Comparison of ENCODE assay signal across 8 mouse cellular contexts in genomic region chr12:86832551-86833182, GRCm38 (mm10). TPM values are rescaled to one million over a fixed set of nuclear protein-coding genes. Genes with fewer than 3 reads are reported as not detected.
DNase-seq lines count a peak whose midpoint lies in the region; ATAC-seq and TF ChIP-seq lines count a peak whose summit lies in the region.

No protein-coding gene starts in this region.

- peaks cover 13 to 38% of the 10 kb centered on the region in 2 experiments for H3K4me1 ChIP-seq in ES-E14 (ENCODE audit: control insufficient read depth in 2 of 2, insufficient read depth in 2 of 2, low read length in 2 of 2, poor library complexity in 1 of 2)
- peaks cover 64% of the 10 kb centered on the region for H3K4me1 ChIP-seq in heart, embryonic 12.5 days (replicated peaks)
- peaks cover 74% of the 10 kb centered on the region for H3K4me1 ChIP-seq in liver, embryonic 15.5 days (replicated peaks)

- no peaks in the 10 kb centered on the region for H3K27me3 ChIP-seq in heart, embryonic 12.5 days (replicated peaks)
- no peaks in the 10 kb centered on the region for H3K27me3 ChIP-seq in liver, embryonic 15.5 days

- in situ Hi-C loops in ES-E14 (cut with MboI; ENCODE audit: low sequenced_read_pairs in 2 of 2, unreplicated experiment in 2 of 2) = no loop called here

- H3K9ac ChIP-seq in ES-E14 (ENCODE audit: insufficient read depth, low read depth, low read length, poor library complexity, severe bottlenecking) = peak overlapping the region; percentile 8; the same call in 1 of the 2 replicates
- H3K9ac ChIP-seq in heart, embryonic 12.5 days = peak overlapping the region; percentile 70
- no peak overlapping the region for H3K9ac ChIP-seq in liver, embryonic 15.5 days

- 43% methylated on average over 11 of the region's 11 CpGs for WGBS in heart, embryonic 12.5 days
- 33% methylated on average over 11 of the region's 11 CpGs for WGBS in liver, embryonic 15.5 days (ENCODE audit: insufficient replicate concordance)

- ATAC-seq in heart, embryonic 12.5 days (ENCODE audit: insufficient number of reproducible peaks, low FRiP score) = no peak
- no peak for ATAC-seq in liver, embryonic 15.5 days (ENCODE audit: insufficient read depth)

- H3K4me2 ChIP-seq in heart, embryonic 12.5 days = peak overlapping the region; percentile 56
- peak overlapping the region; percentile 69 for H3K4me2 ChIP-seq in liver, embryonic 15.5 days

- no peaks in the 10 kb centered on the region for H3K36me3 ChIP-seq in ES-E14 (ENCODE audit: control insufficient read depth, insufficient read depth, low read length, poor library complexity, severe bottlenecking)
- H3K36me3 ChIP-seq in heart, embryonic 12.5 days = no peaks in the 10 kb centered on the region
- no peaks in the 10 kb centered on the region for H3K36me3 ChIP-seq in liver, embryonic 15.5 days (replicated peaks)

- no peak for TF ChIP-seq CTCF in gastrocnemius, adult 2 months (IDR thresholded peaks at IDR 0.05)

- peak overlapping the region; percentile 94 for H3K27ac ChIP-seq in gastrocnemius, adult 2 months
- peak overlapping the region; percentile 23; the same call in 1 of the 2 replicates for H3K27ac ChIP-seq in ES-E14 (ENCODE audit: insufficient read depth, low read depth, low read length, poor library complexity, severe bottlenecking)
- H3K27ac ChIP-seq in heart, embryonic 12.5 days (ENCODE audit: poor library complexity, severe bottlenecking) = peak overlapping the region; percentile 91
- H3K27ac ChIP-seq in liver, embryonic 15.5 days (replicated peaks) = peak overlapping the region; percentile 82

- H3K4me3 ChIP-seq in gastrocnemius, adult 2 months = peak overlapping the region; percentile 54
- 0 out of 4 replicates have a peak overlapping the region, but pooled peaks of 1 of the 2 experiments have one; percentile 44 for H3K4me3 ChIP-seq in ES-E14 (ENCODE audit: insufficient read depth in 1 of 2, low read depth in 1 of 2, low read length in 2 of 2, poor library complexity in 1 of 2, severe bottlenecking in 1 of 2)
- H3K4me3 ChIP-seq in heart, embryonic 12.5 days = no peak overlapping the region
- no peak overlapping the region for H3K4me3 ChIP-seq in liver, embryonic 15.5 days (replicated peaks)

- intact Hi-C loops in gastrocnemius, adult 2 months (cut with DNase I) = loop anchor here (2.0 kb wide), 1 partner anchor 32 kb away; no protein-coding TSS in a partner anchor

- no peak for DNase-seq in gastrocnemius, adult 2 months
- no peak for DNase-seq in gastrocnemius, adult 18-20 months (ENCODE audit: low spot score)
- no peak for DNase-seq in ES-E14 (ENCODE audit: low read depth, low spot score)
- no peak for DNase-seq in right cerebral cortex, adult 18-20 months
- DNase-seq in spleen, postnatal 14 days (ENCODE audit: low spot score in 2 of 2) = no peak
- no peak for DNase-seq in right cerebral cortex, adult 2 months (ENCODE audit: low spot score in 2 of 2)

- H3K9me3 ChIP-seq in ES-E14 (ENCODE audit: control insufficient read depth, insufficient read depth, low read depth, low read length) = no peaks in the 10 kb centered on the region
- no peaks in the 10 kb centered on the region for H3K9me3 ChIP-seq in heart, embryonic 12.5 days (replicated peaks)
- H3K9me3 ChIP-seq in liver, embryonic 15.5 days (replicated peaks) = no peaks in the 10 kb centered on the region

TF ChIP-seq in ES-E14, 5 proteins besides CTCF, POLR2A, EP300 and RAD21:
- no peak for TF ChIP-seq HCFC1 (IDR thresholded peaks at IDR 0.05; ENCODE audit: borderline replicate concordance, insufficient read depth, low read length)
- no peak for TF ChIP-seq CHD2 (IDR thresholded peaks at IDR 0.05; ENCODE audit: low read depth, low read length)
- TF ChIP-seq MAFK (IDR thresholded peaks at IDR 0.05; ENCODE audit: insufficient read depth, low read depth, low read length) = no peak
- no peak for TF ChIP-seq ZC3H11A (IDR thresholded peaks at IDR 0.05; ENCODE audit: borderline replicate concordance, low read depth, low read length)
- TF ChIP-seq ZNF384 (IDR thresholded peaks at IDR 0.05; ENCODE audit: low read depth, low read length) = no peak

RNA-seq across cellular contexts. Expression of gene Irf2bpl, which starts 51.9 kb away (rescaled TPM):
- 10 to 100 TPM; 21.5 to 28.2 TPM for total RNA-seq in gastrocnemius, adult 2 months (2021)
- 10 to 100 TPM; 20.3 to 24.8 TPM for total RNA-seq in gastrocnemius, adult 18-20 months (2021)
- 39.5 and 43.2 TPM in 2 replicates for total RNA-seq in ES-E14 (2012; rRNA removed)
- 57.8 and 59.5 TPM in 2 replicates for polyA plus RNA-seq in heart, embryonic 12.5 days (2016; fragmentation: Nextera tagmentation; extraction: Ambion mirVana)
- 2.8 and 3.1 TPM in 2 replicates for polyA plus RNA-seq in liver, embryonic 15.5 days (2015; fragmentation: Nextera tagmentation; extraction: Ambion mirVana)

Comparison
In these comparisons a context has a peak if more than half of its experiments do, and no peak if none do; other contexts are left out.
1. H3K27ac ChIP-seq: peak in every context shown above with its lines; median percentile 94 in gastrocnemius, adult 2 months; 91 in heart, embryonic 12.5 days; 82 in liver, embryonic 15.5 days; 23 in ES-E14.